Mouse (Mus musculus): ENCODE results near the gene Calr. TPM values are rescaled to one million over a fixed set of nuclear protein-coding genes. Genes with fewer than 3 reads are reported as not detected.

Calr gene
- polyA plus RNA-seq, 1 experiment from 2014 or later, result 318 TPM

DNA sequence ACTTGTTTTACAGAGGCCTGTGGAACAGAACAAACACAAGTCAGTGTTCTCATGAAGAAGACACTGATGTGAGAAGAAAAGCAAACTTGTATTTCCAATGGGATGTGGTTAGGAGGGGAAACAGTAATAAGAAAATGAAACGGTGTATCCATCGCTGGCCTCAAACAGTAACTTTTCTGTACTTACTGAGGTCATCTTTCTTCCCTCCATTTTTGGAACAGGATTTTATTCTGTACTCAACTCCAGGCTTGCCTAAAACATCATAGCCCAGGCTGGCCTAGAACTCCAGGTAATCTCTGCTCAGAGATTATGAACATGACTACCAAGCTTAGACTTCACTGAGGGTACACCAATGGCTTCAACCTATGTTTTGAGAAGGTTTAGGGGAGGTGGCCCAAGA is 7.3 kb downstream of the Calr start:
- H3K27ac ChIP-seq (ENCODE audit: low read length), result no peak overlapping the region
- DNase-seq (ENCODE audit: low spot score), result no peak
- H3K4me2 ChIP-seq (replicated peaks; ENCODE audit: low read depth, low read length), result peak overlapping the region; percentile 96
- no peak for ATAC-seq
- peaks cover 35% of the 10 kb centered on the region for H3K36me3 ChIP-seq (ENCODE audit: insufficient read depth, low read length)
- no peaks in the 10 kb centered on the region for H3K9me3 ChIP-seq (ENCODE audit: low read length)
- H3K4me3 ChIP-seq (ENCODE audit: low read depth, low read length), result no peak overlapping the region
- no peak overlapping the region for H3K9ac ChIP-seq (replicated peaks; ENCODE audit: low read depth)
- H3K4me1 ChIP-seq (ENCODE audit: insufficient read depth, low read depth, low read length), result no peaks in the 10 kb centered on the region; the same call in 1 of the 2 replicates
- no peak for TF ChIP-seq CTCF (IDR thresholded peaks at IDR 0.05)
- no peak for TF ChIP-seq EP300 (IDR thresholded peaks at IDR 0.05)
- 89% methylated on average over 2 of the region's 2 CpGs for WGBS
- no peaks in the 10 kb centered on the region for H3K27me3 ChIP-seq (replicated peaks; ENCODE audit: insufficient read depth, low read length)

DNA sequence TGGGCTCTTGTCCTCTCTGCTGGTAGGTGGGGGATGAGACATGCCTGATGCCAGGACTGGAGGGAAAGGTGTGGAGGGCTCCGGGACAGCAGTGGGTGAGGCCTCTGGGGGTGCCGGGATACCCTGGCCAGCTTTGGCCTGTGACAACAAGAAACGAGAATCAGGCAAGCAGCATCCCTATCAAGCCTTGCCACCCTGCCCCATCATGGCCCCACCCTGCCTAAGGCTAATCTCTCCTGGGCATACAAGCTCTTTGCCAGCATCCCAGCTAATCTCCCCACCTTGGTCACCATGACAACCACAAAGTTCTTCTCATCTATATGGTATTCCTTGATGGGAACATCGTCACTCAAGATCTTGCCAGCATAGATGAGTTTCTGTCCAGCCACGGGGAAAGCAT is 8.2 kb downstream of the Calr start:
- no peak for DNase-seq (ENCODE audit: low spot score)
- WGBS, result 72% methylated on average over 5 of the region's 5 CpGs
- Histone ChIP-seq H3K27me3 (replicated peaks; ENCODE audit: insufficient read depth, low read length) (no peaks in the 10 kb centered on the region), H3K4me2 (replicated peaks; ENCODE audit: low read depth, low read length) (no peak overlapping the region), H3K4me1 (ENCODE audit: insufficient read depth, low read depth, low read length) (no peaks in the 10 kb centered on the region; the same call in 1 of the 2 replicates), H3K9me3 (ENCODE audit: low read length) (no peaks in the 10 kb centered on the region), H3K36me3 (ENCODE audit: insufficient read depth, low read length) (peaks cover 32% of the 10 kb centered on the region), H3K4me3 (ENCODE audit: low read depth, low read length) (no peak overlapping the region), H3K9ac (replicated peaks; ENCODE audit: low read depth) (no peak overlapping the region), H3K27ac (ENCODE audit: low read length) (no peak overlapping the region)
- TF ChIP-seq EP300 (IDR thresholded peaks at IDR 0.05), result no peak
- no peak for TF ChIP-seq CTCF (IDR thresholded peaks at IDR 0.05)
- no peak for ATAC-seq

DNA sequence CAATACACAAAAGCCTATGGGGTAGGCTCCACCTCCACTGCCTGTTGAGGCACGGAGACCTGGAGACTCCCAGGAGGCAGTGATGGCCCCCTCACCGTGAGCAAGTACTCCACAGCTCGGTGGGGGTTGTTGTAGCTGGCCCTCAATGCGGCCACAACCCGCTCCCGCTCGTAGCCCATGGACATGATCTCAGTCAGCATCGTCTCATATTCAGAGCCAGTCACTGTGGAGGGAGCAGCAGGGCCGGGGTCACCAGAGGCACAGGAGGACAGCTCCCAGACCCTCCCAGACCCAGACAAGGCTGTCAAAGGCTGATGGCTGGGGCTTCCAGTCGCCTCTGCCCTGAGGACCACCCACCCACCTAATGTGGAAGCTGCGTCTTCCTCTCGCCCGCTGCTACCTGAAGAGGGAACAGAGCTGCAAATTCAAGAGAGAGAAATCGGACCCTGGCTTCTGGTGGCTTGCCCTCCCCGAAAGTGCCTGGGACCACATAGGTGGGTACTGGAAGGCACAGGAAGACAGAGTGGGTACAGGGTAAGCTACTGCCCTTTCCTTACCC is 8.7 kb downstream of the Calr start:
- Histone ChIP-seq H3K4me2 (replicated peaks; ENCODE audit: low read depth, low read length) (no peak overlapping the region), H3K9me3 (ENCODE audit: low read length) (no peaks in the 10 kb centered on the region), H3K4me1 (ENCODE audit: insufficient read depth, low read depth, low read length) (peaks cover 1% of the 10 kb centered on the region; the same call in 1 of the 2 replicates), H3K27ac (ENCODE audit: low read length) (no peak overlapping the region), H3K4me3 (ENCODE audit: low read depth, low read length) (no peak overlapping the region), H3K9ac (replicated peaks; ENCODE audit: low read depth) (no peak overlapping the region), H3K27me3 (replicated peaks; ENCODE audit: insufficient read depth, low read length) (no peaks in the 10 kb centered on the region), H3K36me3 (ENCODE audit: insufficient read depth, low read length) (peaks cover 29% of the 10 kb centered on the region)
- DNase-seq (ENCODE audit: low spot score) (no peak), ATAC-seq (no peak)
- WGBS, result 82% methylated on average over 15 of the region's 15 CpGs
- TF ChIP-seq EP300 (IDR thresholded peaks at IDR 0.05) (no peak), CTCF (IDR thresholded peaks at IDR 0.05) (no peak)

DNA sequence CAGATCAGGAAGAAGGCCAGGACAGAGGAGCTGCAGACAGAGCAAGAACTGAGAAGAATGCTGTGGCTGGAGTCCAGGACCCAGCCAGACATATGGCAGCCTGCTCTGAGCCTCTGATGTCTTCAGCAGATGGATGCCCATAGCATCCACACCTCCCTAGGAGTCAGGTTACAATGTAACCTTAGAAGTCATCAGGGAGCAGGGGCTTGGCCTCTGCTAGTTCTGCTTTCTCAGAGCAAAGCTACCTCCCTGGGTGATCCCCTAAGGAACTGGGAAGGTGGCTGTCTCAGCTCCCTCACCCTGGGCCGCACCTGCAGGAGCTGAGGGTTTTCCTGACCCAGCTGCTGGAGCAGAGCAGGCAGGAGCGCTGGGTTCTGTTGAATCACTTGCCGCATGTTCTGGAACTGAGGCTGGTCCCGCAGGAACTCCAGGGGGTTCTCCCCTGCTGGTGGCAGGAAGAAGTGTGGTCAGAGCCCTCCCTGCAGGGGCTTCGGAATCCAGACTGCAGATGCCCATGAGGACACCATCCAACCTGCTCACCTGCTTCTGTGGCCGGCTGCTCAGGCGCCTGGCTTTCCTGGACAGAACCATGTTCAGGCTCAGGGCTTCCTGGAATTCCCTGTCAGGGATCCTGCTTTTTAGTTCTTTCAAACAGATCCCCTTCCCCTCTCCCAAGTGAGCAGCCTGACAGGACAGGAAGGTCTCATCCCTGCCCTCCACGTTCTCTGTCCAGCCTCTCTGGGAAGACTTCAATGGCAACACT is 9.4 kb downstream of the Calr start:
- 57% methylated on average over 8 of the region's 8 CpGs for WGBS

DNA sequence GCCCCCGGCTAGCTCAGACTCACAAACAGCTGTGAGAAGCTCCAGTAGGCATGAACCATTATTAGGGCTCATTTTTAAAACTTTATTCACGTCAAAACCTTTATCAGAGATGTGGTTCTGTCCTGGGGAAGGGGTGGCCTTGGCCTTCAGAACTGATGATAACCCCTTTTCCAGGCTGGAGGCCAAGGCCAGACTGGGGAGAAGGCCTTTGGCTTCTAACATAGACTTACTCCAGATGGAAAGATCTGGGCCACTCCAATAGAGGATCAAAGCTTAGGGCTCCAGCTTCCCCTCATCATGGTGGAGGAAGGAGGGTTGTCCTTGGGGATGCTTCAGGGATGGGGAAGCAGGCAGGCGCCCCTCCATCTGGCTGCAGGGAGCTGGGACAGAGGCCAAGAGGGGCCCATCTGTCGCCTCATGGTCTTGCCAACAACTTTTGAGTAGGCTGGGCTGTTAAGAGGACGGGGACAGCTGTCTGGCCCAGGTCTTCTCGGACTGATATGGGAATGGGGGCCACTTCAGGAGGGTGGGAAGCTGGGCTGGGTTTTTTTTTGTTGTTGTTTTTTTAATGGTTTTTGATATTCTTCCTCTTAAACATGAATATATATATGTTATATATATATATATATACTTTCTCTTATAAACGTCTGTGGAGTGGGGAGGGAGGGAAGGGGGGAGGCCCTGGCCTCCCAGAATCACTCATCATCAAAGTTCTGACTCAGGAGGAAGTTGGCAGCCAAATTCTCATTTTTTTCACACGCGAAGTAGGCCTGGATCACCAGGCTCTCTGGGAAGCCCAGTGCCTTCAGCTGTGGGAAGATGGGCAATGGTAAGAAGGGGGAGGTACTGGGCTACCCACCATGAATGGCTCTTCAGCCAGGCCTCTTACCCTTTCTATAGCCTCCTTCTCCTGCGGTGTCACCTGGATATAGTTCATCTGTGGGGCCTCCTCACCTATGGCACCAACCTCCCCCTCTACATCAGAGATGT is 11.6 kb downstream of the Calr start:
- H3K4me2 ChIP-seq (replicated peaks; ENCODE audit: low read depth, low read length), result no peak overlapping the region
- ATAC-seq, result peak; percentile 11; the same call in 1 of the 2 replicates
- no peak for TF ChIP-seq EP300 (IDR thresholded peaks at IDR 0.05)
- no peak for TF ChIP-seq CTCF (IDR thresholded peaks at IDR 0.05)
- H3K36me3 ChIP-seq (ENCODE audit: insufficient read depth, low read length), result peaks cover 22% of the 10 kb centered on the region
- H3K9me3 ChIP-seq (ENCODE audit: low read length), result no peaks in the 10 kb centered on the region
- no peak overlapping the region for H3K9ac ChIP-seq (replicated peaks; ENCODE audit: low read depth)
- DNase-seq (ENCODE audit: low spot score), result peak; percentile 50
- H3K27me3 ChIP-seq (replicated peaks; ENCODE audit: insufficient read depth, low read length), result no peaks in the 10 kb centered on the region
- no peak overlapping the region for H3K4me3 ChIP-seq (ENCODE audit: low read depth, low read length)
- 47% methylated on average over 10 of the region's 10 CpGs for WGBS
- no peak overlapping the region for H3K27ac ChIP-seq (ENCODE audit: low read length)
- peaks cover 4% of the 10 kb centered on the region; the same call in 1 of the 2 replicates for H3K4me1 ChIP-seq (ENCODE audit: insufficient read depth, low read depth, low read length)

More for the DNA sequence above, 9.4 kb downstream of the Calr start:
- no peak overlapping the region for H3K9ac ChIP-seq (replicated peaks; ENCODE audit: low read depth)
- DNase-seq (ENCODE audit: low spot score), result no peak
- no peak overlapping the region for H3K4me2 ChIP-seq (replicated peaks; ENCODE audit: low read depth, low read length)
- no peak for ATAC-seq
- no peaks in the 10 kb centered on the region for H3K9me3 ChIP-seq (ENCODE audit: low read length)
- peaks cover 4% of the 10 kb centered on the region; the same call in 1 of the 2 replicates for H3K4me1 ChIP-seq (ENCODE audit: insufficient read depth, low read depth, low read length)
- peaks cover 23% of the 10 kb centered on the region for H3K36me3 ChIP-seq (ENCODE audit: insufficient read depth, low read length)
- no peak overlapping the region for H3K27ac ChIP-seq (ENCODE audit: low read length)
- TF ChIP-seq CTCF (IDR thresholded peaks at IDR 0.05) (peak; percentile 13; the same call in 1 of the 2 replicates), EP300 (IDR thresholded peaks at IDR 0.05) (no peak)
- no peak overlapping the region for H3K4me3 ChIP-seq (ENCODE audit: low read depth, low read length)
- H3K27me3 ChIP-seq (replicated peaks; ENCODE audit: insufficient read depth, low read length), result no peaks in the 10 kb centered on the region
